Mouse (Mus musculus) ES-Bruce4 (cell line): Measurements from ENCODE around the gene Hmga1. TPM values are rescaled to one million over a fixed set of nuclear protein-coding genes. Genes with fewer than 3 reads are reported as not detected.

Experiments used
- H3K27ac ChIP-seq: 2 replicates; pipeline ENCODE4 v1.5.1; 2012; ENCODE audit warnings: low read length, inconsistent platforms; ENCODE audit not compliant: insufficient read depth
- H3K27me3 ChIP-seq: 2 replicates; pipeline ENCODE4 v1.6.1; 2012; ENCODE audit warnings: mild to moderate bottlenecking, low read length, inconsistent platforms; ENCODE audit not compliant: control insufficient read depth, poor library complexity, insufficient read depth, severe bottlenecking
- H3K36me3 ChIP-seq: 2 replicates; pipeline ENCODE4 v1.6.1; 2012; ENCODE audit warnings: inconsistent platforms, mild to moderate bottlenecking, low read length, moderate library complexity; ENCODE audit not compliant: control insufficient read depth, poor library complexity, insufficient read depth, severe bottlenecking
- H3K4me1 ChIP-seq: one replicate; pipeline ENCODE4 v1.8.1; 2011; ENCODE audit warnings: low read length; ENCODE audit not compliant: control insufficient read depth, insufficient read depth
- H3K4me3 ChIP-seq: 2 replicates; pipeline ENCODE4 v1.5.1; 2011; ENCODE audit warnings: low read depth, mild to moderate bottlenecking, low read length
- H3K9ac ChIP-seq: 2 replicates; pipeline ENCODE4 v1.6.1; 2012; ENCODE audit warnings: low read depth, mild to moderate bottlenecking, inconsistent platforms; ENCODE audit not compliant: poor library complexity, severe bottlenecking
- H3K9me3 ChIP-seq: replicated peaks from 2 replicates; pipeline ENCODE4 v1.6.1; 2012; ENCODE audit warnings: mild to moderate bottlenecking, low read length, inconsistent platforms; ENCODE audit not compliant: control insufficient read depth, poor library complexity, insufficient read depth, severe bottlenecking
- CTCF ChIP-seq: IDR thresholded peaks from one replicate; pipeline ENCODE4 v1.8.1; 2011; ENCODE audit warnings: low read depth, low read length
- EP300 ChIP-seq: IDR thresholded peaks from 2 replicates; pipeline ENCODE4 v1.6.1; 2011; ENCODE audit warnings: low read depth, low read length; ENCODE audit not compliant: insufficient read depth
- POLR2A ChIP-seq: IDR thresholded peaks from one replicate; pipeline ENCODE4 v1.8.1; 2011; ENCODE audit warnings: low read length; ENCODE audit not compliant: insufficient read depth
- polyA plus RNA-seq: library from polyadenylated mRNA; stranded (reverse); fragments of >200 nt; gene quantifications from 2 replicates; pipeline ENCODE4 v1.2.4, GENCODE M21; 2011; ENCODE audit warnings: low read depth; ENCODE audit not compliant: missing spikeins, insufficient read depth, insufficient read length

The Hmga1 gene
- polyA plus RNA-seq, 1 experiment = 933 TPM

GRCm38 (mm10) chr17:27510258-27511124, 45.8 kb upstream of the Hmga1 start:
- Histone ChIP-seq H3K9me3 (no peaks in the 10 kb centered on the region), H3K4me3 (no peak overlapping the region), H3K4me1 (no peaks in the 10 kb centered on the region), H3K36me3 (no peaks in the 10 kb centered on the region), H3K9ac (no peak overlapping the region), H3K27ac (no peak overlapping the region), H3K27me3 (peaks cover 18% of the 10 kb centered on the region)
- TF ChIP-seq EP300 (no peak), CTCF (no peak), POLR2A (no peak)

GRCm38 (mm10) chr17:27511125-27511735, 45.1 kb upstream of the Hmga1 start:
- no peak overlapping the region for H3K4me3 ChIP-seq

DNA sequence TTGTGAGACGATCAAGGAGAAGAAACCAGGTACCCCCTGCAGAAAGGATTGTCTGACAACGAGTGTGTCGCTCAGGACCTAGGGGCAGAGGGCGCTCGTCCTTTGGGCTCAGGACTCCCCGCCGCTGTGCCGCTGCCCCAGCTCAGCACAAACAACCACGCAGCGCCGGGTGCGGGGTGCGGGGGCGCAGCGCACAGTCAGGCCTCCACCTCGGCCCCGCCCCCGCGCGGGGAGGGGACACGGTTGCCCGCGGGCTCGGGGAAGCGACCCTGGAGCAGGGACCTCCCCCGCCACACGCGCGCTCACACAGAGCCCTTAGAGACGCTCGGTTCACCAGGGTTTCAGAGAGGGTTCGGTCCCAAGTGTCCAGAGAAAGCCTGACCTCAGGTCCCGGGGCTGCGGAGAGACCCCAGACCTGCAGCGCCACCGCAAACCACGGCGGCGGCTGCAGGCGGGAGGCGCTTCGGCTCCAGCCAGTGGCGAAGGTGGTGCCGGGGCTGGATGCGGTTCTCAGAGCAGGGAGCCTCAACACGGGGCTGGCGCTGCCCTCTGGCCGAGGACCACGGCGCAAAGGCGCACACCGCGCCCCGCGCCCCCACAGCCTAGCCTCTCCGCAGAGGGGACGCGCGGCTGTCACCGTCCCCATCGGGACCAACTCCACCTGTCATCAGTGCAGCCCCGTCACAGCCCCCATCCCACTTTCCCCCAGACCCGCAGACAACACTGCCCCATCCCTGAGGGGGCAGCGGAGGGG, 44.3 kb upstream of the Hmga1 start:
- peak overlapping the region; percentile 70 for H3K9ac ChIP-seq
- peak overlapping the region; percentile 65 for H3K4me3 ChIP-seq
- peaks cover 18% of the 10 kb centered on the region for H3K27me3 ChIP-seq
- H3K9me3 ChIP-seq = no peaks in the 10 kb centered on the region
- TF ChIP-seq CTCF = peak; percentile 40
- TF ChIP-seq POLR2A = no peak
- TF ChIP-seq EP300 = no peak
- H3K27ac ChIP-seq = no peak overlapping the region
- no peaks in the 10 kb centered on the region for H3K4me1 ChIP-seq
- no peaks in the 10 kb centered on the region for H3K36me3 ChIP-seq

More at GRCm38 (mm10) chr17:27511125-27511735, 45.1 kb upstream of the Hmga1 start:
- no peak for TF ChIP-seq POLR2A
- TF ChIP-seq CTCF = no peak
- TF ChIP-seq EP300 = no peak
- Histone ChIP-seq H3K27me3 (peaks cover 18% of the 10 kb centered on the region), H3K9me3 (no peaks in the 10 kb centered on the region), H3K36me3 (no peaks in the 10 kb centered on the region), H3K4me1 (no peaks in the 10 kb centered on the region), H3K9ac (no peak overlapping the region), H3K27ac (no peak overlapping the region)

- TF ChIP-seq EP300 = no peak
- no peak for TF ChIP-seq POLR2A
Measured at GRCm38 (mm10) chr17:27512619-27513161, 43.6 kb upstream of the Hmga1 start.

GRCm38 (mm10) chr17:27513279-27513915, 42.9 kb upstream of the Hmga1 start:
- Histone ChIP-seq H3K4me1 (no peaks in the 10 kb centered on the region), H3K4me3 (peak overlapping the region; percentile 65), H3K27me3 (peaks cover 18% of the 10 kb centered on the region), H3K9ac (peak overlapping the region; percentile 70), H3K36me3 (no peaks in the 10 kb centered on the region), H3K9me3 (no peaks in the 10 kb centered on the region), H3K27ac (no peak overlapping the region)
- TF ChIP-seq CTCF (no peak), EP300 (no peak), POLR2A (no peak)

More at GRCm38 (mm10) chr17:27512619-27513161, 43.6 kb upstream of the Hmga1 start:
- H3K9me3 ChIP-seq = no peaks in the 10 kb centered on the region
- peaks cover 18% of the 10 kb centered on the region for H3K27me3 ChIP-seq
- peak overlapping the region; percentile 70 for H3K9ac ChIP-seq
- H3K36me3 ChIP-seq = no peaks in the 10 kb centered on the region
- no peak overlapping the region for H3K27ac ChIP-seq
- peak overlapping the region; percentile 65 for H3K4me3 ChIP-seq
- no peaks in the 10 kb centered on the region for H3K4me1 ChIP-seq
